Mouse (Mus musculus): Measurements from ENCODE around the gene Ric1.

DNA sequence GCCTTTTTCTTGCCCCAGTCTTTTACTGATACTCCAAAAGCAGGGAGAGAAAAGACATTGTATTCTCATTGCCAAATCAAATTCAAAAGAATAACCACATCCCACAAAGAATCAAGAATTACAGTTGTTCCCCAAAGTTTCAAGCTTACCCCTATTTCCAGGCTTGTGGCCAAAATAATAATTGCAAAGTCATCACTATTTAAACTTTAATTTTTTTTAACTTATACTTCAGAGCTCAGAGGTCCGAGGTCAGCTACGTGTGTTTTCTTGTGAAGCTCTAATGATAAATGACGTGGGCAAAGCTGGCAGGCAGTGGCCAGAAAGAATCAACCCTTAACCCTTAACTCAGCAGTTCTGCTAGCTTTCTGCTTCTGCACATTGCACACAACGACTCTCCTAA, 43.5 kb upstream of the Ric1 start:
- TF ChIP-seq CTCF (IDR thresholded peaks at IDR 0.05; ENCODE audit: low read depth, low read length): no peak
- TF ChIP-seq POLR2AphosphoS5 (IDR thresholded peaks at IDR 0.05; ENCODE audit: insufficient replicate concordance, low read depth, low read length): no peak
